Mouse (Mus musculus) forebrain, embryonic 16.5 days (tissue): Measurements from ENCODE around the gene Slc7a1. TPM values are rescaled to one million over a fixed set of nuclear protein-coding genes. Genes with fewer than 3 reads are reported as not detected.
A peak's percentile ranks its signal among the peaks of the same experiment; 100 is the strongest.

Experiments
- ATAC-seq: fragments of 200-750 bp; cut with Nextera tagmentation; 2 replicates; pipeline ENCODE4 v1.8.0; 2017; ENCODE audit warnings: mild to moderate bottlenecking, moderate library complexity
- H3K27ac ChIP-seq: fragments of 300-500 bp; sonication (generic); 2 replicates; pipeline ENCODE4 v1.5.1; 2014; ENCODE audit warnings: low read length, control low read depth
- H3K27me3 ChIP-seq: fragments of 300-500 bp; sonication (generic); replicated peaks from 2 replicates; pipeline ENCODE4 v1.6.1; 2014; ENCODE audit warnings: low read length; ENCODE audit not compliant: control insufficient read depth, insufficient read depth
- H3K36me3 ChIP-seq: fragments of 300-500 bp; sonication (generic); 2 replicates; pipeline ENCODE4 v1.6.1; 2014; ENCODE audit not compliant: control insufficient read depth, insufficient read depth
- H3K4me1 ChIP-seq: fragments of 300-500 bp; sonication (generic); replicated peaks from 2 replicates; pipeline ENCODE4 v1.6.1; 2014; ENCODE audit warnings: low read length; ENCODE audit not compliant: control insufficient read depth, insufficient read depth
- H3K4me2 ChIP-seq: fragments of 300-500 bp; sonication (generic); 2 replicates; pipeline ENCODE4 v1.6.1; 2014; ENCODE audit warnings: mild to moderate bottlenecking, low read length, control low read depth
- H3K4me3 ChIP-seq: fragments of 300-500 bp; sonication (generic); replicated peaks from 2 replicates; pipeline ENCODE4 v1.5.1; 2014; ENCODE audit warnings: mild to moderate bottlenecking, low read length, control low read depth
- H3K9ac ChIP-seq: fragments of 300-500 bp; sonication (generic); replicated peaks from 2 replicates; pipeline ENCODE4 v1.6.1; 2014; ENCODE audit warnings: low read depth, low read length, control low read depth
- H3K9me3 ChIP-seq: fragments of 300-500 bp; sonication (generic); 2 replicates; pipeline ENCODE4 v1.6.1; 2016; ENCODE audit warnings: low read length; ENCODE audit not compliant: control insufficient read depth
- WGBS: fragments of 180-500 bp; shearing (Covaris S2); extraction: QIAGEN DNeasy Blood & Tissue Kit; methylation state at CpG from one replicate; pipeline ENCODE4 v1.1.7; 2014; 5-methylcytosine and 5-hydroxymethylcytosine counted together
- polyA plus RNA-seq: library from polyadenylated mRNA; unstranded; fragments of >200 nt; fragmentation: Nextera tagmentation; extraction: Ambion mirVana; gene quantifications from 2 replicates; pipeline ENCODE4 v1.2.1, GENCODE M21; 2015

Gene Slc7a1
- polyA plus RNA-seq, 1 experiment from 2014 or later = 42.6 TPM

- Histone ChIP-seq H3K4me2 (no peak overlapping the region), H3K9me3 (no peaks in the 10 kb centered on the region), H3K9ac (no peak overlapping the region), H3K4me3 (no peak overlapping the region), H3K36me3 (no peaks in the 10 kb centered on the region), H3K27ac (no peak overlapping the region), H3K27me3 (no peaks in the 10 kb centered on the region), H3K4me1 (no peaks in the 10 kb centered on the region)
- WGBS = 80% methylated on average over 15 of the region's 15 CpGs
- ATAC-seq = peak; percentile 45; the same call in 1 of the 2 replicates
Measured at GRCm38 (mm10) chr5:148349327-148350011, 50.2 kb downstream of the Slc7a1 start.

DNA sequence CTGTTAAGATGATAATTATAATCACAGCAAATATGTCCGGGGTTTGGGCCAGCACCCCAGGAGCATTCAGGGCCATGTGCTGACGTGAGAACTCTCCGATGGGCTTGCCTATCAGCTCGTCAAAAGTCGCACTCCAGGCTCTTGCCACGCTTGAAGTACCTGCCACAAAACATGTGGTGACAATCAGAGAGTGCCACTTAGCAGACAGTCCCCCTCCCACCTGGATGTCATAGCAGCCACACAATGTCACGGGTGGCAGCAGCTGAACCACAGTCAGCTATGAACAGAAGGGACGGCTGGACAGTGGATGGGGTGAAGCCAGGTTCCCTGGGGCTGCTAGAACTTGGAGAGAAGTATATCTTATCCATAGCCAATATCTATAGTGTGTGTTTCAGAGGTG, 51.6 kb downstream of the Slc7a1 start:
- ATAC-seq = no peak
- Histone ChIP-seq H3K9ac (no peak overlapping the region), H3K4me1 (no peaks in the 10 kb centered on the region), H3K27ac (no peak overlapping the region), H3K9me3 (no peaks in the 10 kb centered on the region), H3K4me2 (no peak overlapping the region), H3K36me3 (no peaks in the 10 kb centered on the region), H3K27me3 (no peaks in the 10 kb centered on the region), H3K4me3 (no peak overlapping the region)
- WGBS = 70% methylated on average over 8 of the region's 8 CpGs

DNA sequence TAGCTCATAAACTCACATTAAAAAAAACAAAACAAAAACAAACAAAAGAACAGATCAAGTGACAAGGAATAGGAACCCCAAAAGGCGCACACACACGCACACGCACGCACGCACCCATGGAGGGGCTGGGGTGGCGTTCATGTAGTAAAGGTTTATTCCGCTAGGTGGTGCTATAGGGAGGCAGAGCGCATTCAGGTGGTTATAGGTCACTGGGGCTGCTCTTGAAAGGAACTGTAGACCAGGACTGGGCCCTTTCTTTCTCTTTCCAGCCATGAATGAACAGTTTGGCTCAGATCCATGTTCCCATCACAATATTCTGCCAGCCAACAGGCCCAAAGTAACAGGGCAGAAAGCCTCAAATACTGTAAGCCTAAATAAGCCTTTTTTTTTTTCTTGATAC, 53.2 kb downstream of the Slc7a1 start:
- Histone ChIP-seq H3K4me3 (no peak overlapping the region), H3K27me3 (no peaks in the 10 kb centered on the region), H3K9me3 (no peaks in the 10 kb centered on the region), H3K36me3 (no peaks in the 10 kb centered on the region), H3K9ac (no peak overlapping the region), H3K27ac (no peak overlapping the region), H3K4me2 (no peak overlapping the region), H3K4me1 (peaks cover 11% of the 10 kb centered on the region)
- ATAC-seq = no peak
- 74% methylated on average over 8 of the region's 8 CpGs for WGBS

DNA sequence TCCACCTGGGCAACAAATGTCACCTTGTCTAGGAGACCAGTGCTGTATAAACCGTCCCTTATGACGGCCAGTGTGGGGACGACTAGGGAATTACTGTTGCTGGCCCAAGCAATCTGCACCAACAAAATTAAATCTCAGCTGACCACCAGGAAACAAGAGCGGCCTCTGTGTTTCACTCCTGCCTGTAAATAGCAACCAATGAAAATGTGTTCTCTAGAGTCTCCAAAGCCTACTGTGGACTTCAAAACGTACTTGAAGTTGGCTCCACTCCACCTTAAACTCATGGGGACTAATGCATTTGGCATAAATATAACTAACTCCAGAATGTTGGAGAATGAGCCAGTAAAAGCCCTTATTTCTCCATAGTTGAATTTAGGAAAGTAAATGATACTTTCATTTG, 55.3 kb downstream of the Slc7a1 start:
- Histone ChIP-seq H3K9ac (no peak overlapping the region), H3K4me3 (no peak overlapping the region), H3K27me3 (no peaks in the 10 kb centered on the region), H3K4me1 (peaks cover 11% of the 10 kb centered on the region), H3K27ac (no peak overlapping the region), H3K9me3 (no peaks in the 10 kb centered on the region), H3K4me2 (no peak overlapping the region), H3K36me3 (no peaks in the 10 kb centered on the region)
- ATAC-seq = no peak
- 81% methylated on average over 5 of the region's 5 CpGs for WGBS

- WGBS = 45% methylated on average over 26 of the region's 26 CpGs
- peak overlapping the region; percentile 7; the same call in 1 of the 2 replicates for H3K9ac ChIP-seq
- H3K9me3 ChIP-seq = no peaks in the 10 kb centered on the region
- ATAC-seq = peak; percentile 58
- H3K27me3 ChIP-seq = no peaks in the 10 kb centered on the region
- H3K4me1 ChIP-seq = peaks cover 11% of the 10 kb centered on the region
- peak overlapping the region; percentile 14 for H3K4me3 ChIP-seq
- H3K4me2 ChIP-seq = peak overlapping the region; percentile 37
- H3K36me3 ChIP-seq = no peaks in the 10 kb centered on the region
- H3K27ac ChIP-seq = no peak overlapping the region
Measured at GRCm38 (mm10) chr5:148342061-148342741, 57.5 kb downstream of the Slc7a1 start.

DNA sequence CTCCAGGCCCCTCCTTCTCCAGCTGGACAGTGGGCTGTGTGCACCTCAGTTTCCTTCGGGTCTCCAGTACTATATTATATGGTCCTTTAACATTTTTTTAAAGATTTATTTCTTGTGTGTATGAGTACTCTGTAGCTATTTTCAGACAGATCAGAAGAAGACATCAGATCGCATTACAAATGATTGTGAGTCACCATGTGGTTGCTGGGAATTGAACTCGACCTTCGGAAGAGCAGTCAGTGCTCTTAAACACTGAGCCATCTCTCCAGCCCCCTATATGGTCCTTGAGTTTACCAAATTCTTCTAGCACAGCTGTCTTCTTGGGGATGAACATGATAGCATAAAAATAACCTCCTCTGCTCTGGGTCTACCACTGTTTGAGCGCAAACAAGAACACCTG, 60.6 kb downstream of the Slc7a1 start:
- Histone ChIP-seq H3K4me1 (peaks cover 11% of the 10 kb centered on the region), H3K27ac (no peak overlapping the region), H3K4me2 (no peak overlapping the region), H3K4me3 (no peak overlapping the region), H3K9ac (no peak overlapping the region), H3K9me3 (no peaks in the 10 kb centered on the region), H3K27me3 (no peaks in the 10 kb centered on the region), H3K36me3 (peaks cover 3% of the 10 kb centered on the region; the same call in 1 of the 2 replicates)
- ATAC-seq = no peak
- 90% methylated on average over 5 of the region's 5 CpGs for WGBS

DNA sequence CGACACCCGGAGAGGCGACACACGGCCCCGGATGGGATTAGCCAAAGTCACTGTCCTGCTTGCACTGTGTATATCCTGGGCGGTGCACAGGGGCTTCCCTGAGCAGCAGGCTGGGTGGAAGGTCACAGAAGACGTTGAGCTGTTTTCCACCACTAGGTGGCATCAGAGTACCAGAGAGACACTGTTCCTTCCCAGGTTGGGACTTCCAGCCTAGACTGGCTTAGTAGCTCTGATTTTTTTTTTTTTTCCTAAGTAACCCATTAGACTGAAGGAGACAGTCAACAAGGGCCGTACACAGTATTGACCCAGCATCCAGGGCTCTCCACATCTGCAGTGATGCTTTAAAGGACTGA, 67.1 kb downstream of the Slc7a1 start:
- peak; percentile 82 for ATAC-seq
- Histone ChIP-seq H3K9ac (no peak overlapping the region), H3K4me2 (no peak overlapping the region), H3K27me3 (no peaks in the 10 kb centered on the region), H3K27ac (no peak overlapping the region), H3K9me3 (no peaks in the 10 kb centered on the region), H3K4me1 (0 out of 2 replicates have a peak, but pooled peaks cover 3% of the 10 kb centered on the region), H3K36me3 (peaks cover 5% of the 10 kb centered on the region), H3K4me3 (no peak overlapping the region)
- 29% methylated on average over 8 of the region's 8 CpGs for WGBS

DNA sequence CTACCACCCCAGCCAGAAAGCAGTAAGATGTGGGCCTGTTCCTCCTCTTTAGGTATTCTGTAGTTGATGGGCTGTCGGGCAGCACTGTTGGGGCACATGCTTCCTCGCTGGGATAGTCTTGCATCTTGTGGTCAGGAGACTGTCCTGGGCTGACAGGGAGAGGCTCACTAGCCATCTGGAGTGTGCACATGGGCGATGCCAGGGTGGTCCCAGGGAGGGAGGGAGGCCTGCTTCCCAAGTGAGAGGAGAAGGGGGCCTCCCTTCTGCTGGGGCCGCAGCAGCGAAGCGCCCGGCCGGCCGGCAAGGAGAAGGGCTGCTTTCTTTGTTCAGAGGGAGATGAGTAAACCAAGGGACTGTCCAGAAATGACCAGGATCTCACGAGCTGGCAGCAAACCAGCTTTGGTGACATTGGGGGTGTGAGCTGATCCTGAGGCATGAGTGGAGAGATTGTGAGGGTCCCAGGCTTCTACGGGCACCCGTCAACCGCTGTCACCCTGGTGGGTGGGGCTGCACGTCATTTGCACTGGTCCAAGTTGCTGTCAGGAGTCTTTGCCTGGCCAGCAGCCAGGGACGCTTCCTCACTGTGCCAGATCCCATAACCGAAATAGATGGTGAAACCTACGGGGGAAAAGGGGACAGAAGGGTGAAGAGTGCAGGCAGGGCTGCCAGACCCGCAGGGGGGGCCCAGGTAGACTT, 67.6 kb downstream of the Slc7a1 start:
- no peak overlapping the region for H3K27ac ChIP-seq
- no peak overlapping the region for H3K9ac ChIP-seq
- H3K27me3 ChIP-seq = no peaks in the 10 kb centered on the region
- H3K4me3 ChIP-seq = no peak overlapping the region
- peaks cover 5% of the 10 kb centered on the region for H3K36me3 ChIP-seq
- WGBS = 79% methylated on average over 17 of the region's 18 CpGs
- no peaks in the 10 kb centered on the region for H3K9me3 ChIP-seq
- peak; percentile 29; the same call in 1 of the 2 replicates for ATAC-seq
- H3K4me1 ChIP-seq = 0 out of 2 replicates have a peak, but pooled peaks cover 3% of the 10 kb centered on the region
- H3K4me2 ChIP-seq = no peak overlapping the region

DNA sequence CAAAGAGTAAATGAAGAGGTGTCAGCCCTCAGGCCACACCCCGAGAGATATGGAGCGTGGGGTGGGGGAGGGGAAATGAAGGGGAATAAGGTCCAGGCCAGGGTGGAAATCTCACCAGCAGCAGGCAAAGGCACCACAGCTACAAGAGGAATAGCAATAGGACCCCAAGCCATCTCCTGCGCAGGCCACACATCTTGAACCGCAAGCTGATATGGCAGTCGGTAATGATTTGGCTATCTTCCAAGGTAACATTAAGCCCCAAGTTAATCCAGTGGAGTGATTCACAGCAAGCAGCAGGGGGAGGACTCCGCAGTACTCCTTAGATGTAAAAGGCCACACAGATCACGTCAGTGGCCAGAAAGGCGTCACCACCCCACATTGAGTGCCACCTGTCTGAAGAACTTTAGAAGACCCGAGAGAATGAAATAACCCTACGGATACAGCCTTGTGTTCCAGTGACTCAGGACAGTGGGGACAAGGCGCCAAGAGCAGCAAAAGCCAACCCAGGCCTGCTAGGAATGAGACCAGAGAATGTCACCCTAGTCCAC, 68.4 kb downstream of the Slc7a1 start:
- H3K27me3 ChIP-seq = no peaks in the 10 kb centered on the region
- H3K9ac ChIP-seq = no peak overlapping the region
- peaks cover 5% of the 10 kb centered on the region for H3K36me3 ChIP-seq
- WGBS = 68% methylated on average over 11 of the region's 11 CpGs
- no peak for ATAC-seq
- no peak overlapping the region for H3K4me2 ChIP-seq
- H3K27ac ChIP-seq = no peak overlapping the region
- no peak overlapping the region for H3K4me3 ChIP-seq
- no peaks in the 10 kb centered on the region for H3K9me3 ChIP-seq
- 0 out of 2 replicates have a peak, but pooled peaks cover 3% of the 10 kb centered on the region for H3K4me1 ChIP-seq
